Mouse (Mus musculus) stomach, postnatal 0 days (tissue): ENCODE measurements around the gene Psma5. TPM values are rescaled to one million over a fixed set of nuclear protein-coding genes. Genes with fewer than 3 reads are reported as not detected.

Source experiments
- ATAC-seq: fragments of 200-750 bp; cut with Nextera tagmentation; 2 replicates; pipeline ENCODE4 v1.8.0; 2017; ENCODE audit not compliant: low FRiP score, low TSS enrichment
- DNase-seq: peaks from one replicate; pipeline ENCODE4 v3.0.0-alpha.2; 2016; ENCODE audit warnings: low spot score
- H3K27ac ChIP-seq: fragments of 300-500 bp; sonication (generic); replicated peaks from 2 replicates; pipeline ENCODE4 v1.5.1; 2014; ENCODE audit warnings: mild to moderate bottlenecking, control low read depth
- H3K27me3 ChIP-seq: fragments of 300-500 bp; sonication (generic); 2 replicates; pipeline ENCODE4 v1.6.1; 2014; ENCODE audit warnings: low read length; ENCODE audit not compliant: control insufficient read depth, insufficient read depth
- H3K36me3 ChIP-seq: fragments of 300-500 bp; sonication (generic); 2 replicates; pipeline ENCODE4 v1.6.1; 2014; ENCODE audit warnings: low read length, mixed read lengths; ENCODE audit not compliant: control insufficient read depth, insufficient read depth
- H3K4me1 ChIP-seq: fragments of 300-500 bp; sonication (generic); replicated peaks from 2 replicates; pipeline ENCODE4 v1.6.1; 2014; ENCODE audit warnings: antibody characterized with exemption; ENCODE audit not compliant: control insufficient read depth, insufficient read depth
- H3K4me2 ChIP-seq: fragments of 300-500 bp; sonication (generic); replicated peaks from 2 replicates; pipeline ENCODE4 v1.6.1; 2014; ENCODE audit warnings: low read depth, mild to moderate bottlenecking, control low read depth, moderate library complexity
- H3K4me3 ChIP-seq: fragments of 300-500 bp; sonication (generic); 2 replicates; pipeline ENCODE4 v1.5.1; 2014; ENCODE audit warnings: low read depth, low read length, control low read depth
- H3K9ac ChIP-seq: fragments of 300-500 bp; sonication (generic); 2 replicates; pipeline ENCODE4 v1.6.1; 2014; ENCODE audit warnings: mild to moderate bottlenecking, low read length, control low read depth, mixed read lengths
- H3K9me3 ChIP-seq: fragments of 300-500 bp; sonication (generic); 2 replicates; pipeline ENCODE4 v1.6.1; 2016; ENCODE audit warnings: low read length; ENCODE audit not compliant: control insufficient read depth
- CTCF ChIP-seq: IDR thresholded peaks from 2 replicates; pipeline ENCODE4 v1.5.1; 2016; ENCODE audit warnings: antibody characterized with exemption, low read depth, mild to moderate bottlenecking, moderate library complexity
- EP300 ChIP-seq: optimal IDR thresholded peaks from 2 replicates; pipeline ENCODE3; 2016; ENCODE audit warnings: antibody characterized with exemption
- WGBS: fragments of 180-500 bp; shearing (Covaris S2); extraction: QIAGEN DNeasy Blood & Tissue Kit; methylation state at CpG from one replicate; pipeline ENCODE4 v1.1.7; 2014; 5-methylcytosine and 5-hydroxymethylcytosine counted together
- polyA plus RNA-seq: library from polyadenylated mRNA; unstranded; fragments of >200 nt; fragmentation: Nextera tagmentation; extraction: Ambion mirVana; gene quantifications from 2 replicates; pipeline ENCODE4 v1.2.1, GENCODE M21; 2015

The Psma5 gene
- polyA plus RNA-seq, 1 experiment from 2014 or later = 166 TPM

DNA sequence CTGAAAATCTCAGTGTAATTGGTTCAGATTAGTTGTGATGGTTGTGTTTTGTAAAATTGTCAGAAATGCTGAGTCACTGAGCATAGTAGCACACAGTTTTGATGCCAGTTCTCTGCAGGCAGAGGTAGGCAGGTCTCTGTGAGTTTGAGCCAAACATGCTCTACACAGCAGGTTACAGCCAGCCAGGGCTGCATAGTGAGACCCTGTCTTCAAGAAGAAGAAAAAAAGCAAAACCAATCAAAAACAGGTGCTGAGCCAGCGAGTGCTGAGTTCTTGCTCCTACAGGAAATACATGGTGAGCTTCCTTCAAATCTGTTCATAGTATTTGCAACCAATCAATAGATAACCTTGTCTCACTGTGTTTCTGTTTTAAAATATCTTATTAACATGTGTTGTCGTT is 61.8 kb downstream of the Psma5 start:
- Histone ChIP-seq H3K27ac (no peak overlapping the region), H3K36me3 (no peaks in the 10 kb centered on the region), H3K4me3 (no peak overlapping the region), H3K4me1 (no peaks in the 10 kb centered on the region), H3K4me2 (no peak overlapping the region), H3K9me3 (no peaks in the 10 kb centered on the region), H3K9ac (no peak overlapping the region), H3K27me3 (no peaks in the 10 kb centered on the region)
- no peak for TF ChIP-seq EP300
- no peak for TF ChIP-seq CTCF
- ATAC-seq (no peak), DNase-seq (no peak)
- 68% methylated on average over 2 of the region's 2 CpGs for WGBS

GRCm38 (mm10) chr3:108321671-108322070 is 64.9 kb downstream of the Psma5 start:
- Histone ChIP-seq H3K27me3 (no peaks in the 10 kb centered on the region), H3K4me2 (no peak overlapping the region), H3K36me3 (no peaks in the 10 kb centered on the region), H3K9me3 (no peaks in the 10 kb centered on the region), H3K9ac (no peak overlapping the region), H3K4me3 (no peak overlapping the region), H3K4me1 (no peaks in the 10 kb centered on the region), H3K27ac (no peak overlapping the region)
- ATAC-seq = no peak
- 50% methylated on average over 4 of the region's 4 CpGs for WGBS
- TF ChIP-seq EP300 (no peak), CTCF (no peak)
- no peak for DNase-seq

- 74% methylated on average over 4 of the region's 4 CpGs for WGBS
- Histone ChIP-seq H3K9ac (no peak overlapping the region), H3K4me3 (no peak overlapping the region), H3K36me3 (no peaks in the 10 kb centered on the region), H3K27ac (no peak overlapping the region), H3K9me3 (no peaks in the 10 kb centered on the region), H3K4me1 (no peaks in the 10 kb centered on the region), H3K27me3 (no peaks in the 10 kb centered on the region), H3K4me2 (no peak overlapping the region)
- no peak for TF ChIP-seq EP300
- TF ChIP-seq CTCF = no peak
- DNase-seq (no peak), ATAC-seq (no peak)
Observed at GRCm38 (mm10) chr3:108322136-108322535, 65.4 kb downstream of the Psma5 start.

DNA sequence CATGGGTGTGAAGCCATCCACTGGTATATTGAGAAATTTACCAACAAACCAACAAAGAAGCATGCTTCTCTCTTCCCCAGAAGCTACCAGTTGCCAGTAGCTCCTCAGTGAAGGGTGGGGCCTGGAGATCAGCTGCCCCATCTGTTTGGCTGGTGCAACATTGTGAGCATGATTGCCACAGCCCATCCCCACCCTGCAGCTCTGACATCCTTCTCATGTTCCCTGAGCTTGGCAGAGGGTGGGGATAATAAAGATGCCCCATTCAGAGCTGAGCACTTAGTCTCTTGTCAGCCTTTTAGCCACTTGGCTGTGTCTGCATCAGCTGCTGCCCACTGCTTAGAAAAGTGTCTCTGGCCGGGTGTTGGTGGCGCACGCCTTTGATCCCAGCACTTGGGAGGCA is 66.2 kb downstream of the Psma5 start:
- DNase-seq (no peak), ATAC-seq (no peak)
- Histone ChIP-seq H3K27ac (no peak overlapping the region), H3K9ac (no peak overlapping the region), H3K4me2 (no peak overlapping the region), H3K36me3 (no peaks in the 10 kb centered on the region), H3K4me1 (no peaks in the 10 kb centered on the region), H3K9me3 (no peaks in the 10 kb centered on the region), H3K4me3 (no peak overlapping the region), H3K27me3 (no peaks in the 10 kb centered on the region)
- WGBS = 93% methylated on average over 3 of the region's 3 CpGs
- TF ChIP-seq EP300 = no peak
- no peak for TF ChIP-seq CTCF

GRCm38 (mm10) chr3:108324837-108325236 is 68.1 kb downstream of the Psma5 start:
- TF ChIP-seq EP300 (no peak), CTCF (no peak)
- WGBS = 86% methylated on average over 4 of the region's 4 CpGs

DNA sequence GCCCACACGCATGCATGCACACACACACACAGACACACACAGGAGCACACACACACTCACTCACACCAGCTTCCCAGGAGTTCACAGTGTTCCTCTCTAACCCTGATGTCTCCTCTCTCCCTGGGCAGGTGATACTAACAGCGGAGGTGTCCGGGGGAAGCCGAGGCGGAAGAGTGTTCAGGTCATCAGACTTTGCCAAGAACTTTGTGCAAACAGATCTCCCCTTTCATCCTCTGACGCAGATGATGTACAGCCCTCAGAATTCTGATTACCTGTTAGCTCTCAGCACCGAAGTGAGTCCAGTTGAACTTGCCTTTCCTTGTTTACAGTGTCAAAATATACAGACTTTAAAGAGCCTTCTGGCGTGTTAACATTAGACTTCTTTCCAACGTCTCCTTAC is 68.8 kb downstream of the Psma5 start:
- ATAC-seq = no peak
- H3K9me3 ChIP-seq = no peaks in the 10 kb centered on the region
- H3K27me3 ChIP-seq = no peaks in the 10 kb centered on the region
- H3K4me1 ChIP-seq = 0 out of 2 replicates have a peak, but pooled peaks cover 2% of the 10 kb centered on the region
- no peak overlapping the region for H3K27ac ChIP-seq
- H3K4me3 ChIP-seq = no peak overlapping the region
- 74% methylated on average over 9 of the region's 9 CpGs for WGBS
- no peak for TF ChIP-seq CTCF
- TF ChIP-seq EP300 = no peak
- no peak for DNase-seq
- no peak overlapping the region for H3K4me2 ChIP-seq
- H3K36me3 ChIP-seq = no peaks in the 10 kb centered on the region
- H3K9ac ChIP-seq = no peak overlapping the region

More at GRCm38 (mm10) chr3:108324837-108325236, 68.1 kb downstream of the Psma5 start:
- ATAC-seq = no peak
- Histone ChIP-seq H3K36me3 (no peaks in the 10 kb centered on the region), H3K4me3 (no peak overlapping the region), H3K4me2 (no peak overlapping the region), H3K9me3 (no peaks in the 10 kb centered on the region), H3K4me1 (0 out of 2 replicates have a peak, but pooled peaks cover 2% of the 10 kb centered on the region), H3K9ac (no peak overlapping the region), H3K27me3 (no peaks in the 10 kb centered on the region), H3K27ac (no peak overlapping the region)
- DNase-seq = no peak
